Mouse (Mus musculus) thymus, postnatal 14 days (tissue): ENCODE measurements around the gene Phc2.
A peak's percentile ranks its signal among the peaks of the same experiment; 100 is the strongest.

Source experiments
- DNase-seq: peaks from one replicate; pipeline ENCODE4 v3.0.0; 2021

Phc2 gene

GRCm38 (mm10) chr4:128788108-128788507, 133.6 kb downstream of the Phc2 start:
- DNase-seq = no peak

- no peak for DNase-seq
These were observed 135.1 kb downstream of the Phc2 start for GRCm38 (mm10) chr4:128789646-128790045.

- no peak for DNase-seq
These were observed 139.2 kb downstream of the Phc2 start for GRCm38 (mm10) chr4:128793710-128794109.

- no peak for DNase-seq
These were observed 139.7 kb downstream of the Phc2 start for GRCm38 (mm10) chr4:128794198-128794597.

GRCm38 (mm10) chr4:128795596-128795995, 141.1 kb downstream of the Phc2 start:
- peak; percentile 53 for DNase-seq

- no peak for DNase-seq
These were observed 142.3 kb downstream of the Phc2 start for GRCm38 (mm10) chr4:128796788-128797187.

- DNase-seq = no peak
These were observed 147.4 kb downstream of the Phc2 start for GRCm38 (mm10) chr4:128801675-128802465.
